Mouse (Mus musculus) 3134 (cell line): ENCODE measurements at regions not wholly inside any gene's neighbourhood (a gene's known extent, or its start where the extent isn't known, plus 50 kb on each side); places are given as distances from the start of the nearest gene placed in this dataset.

Experiments
- DNase-seq: peaks from one replicate; pipeline ENCODE4 v3.0.0-alpha.2; 2011; ENCODE audit warnings: low spot score; ENCODE audit not compliant: insufficient read length; ENCODE audit errors: extremely low read depth

DNA sequence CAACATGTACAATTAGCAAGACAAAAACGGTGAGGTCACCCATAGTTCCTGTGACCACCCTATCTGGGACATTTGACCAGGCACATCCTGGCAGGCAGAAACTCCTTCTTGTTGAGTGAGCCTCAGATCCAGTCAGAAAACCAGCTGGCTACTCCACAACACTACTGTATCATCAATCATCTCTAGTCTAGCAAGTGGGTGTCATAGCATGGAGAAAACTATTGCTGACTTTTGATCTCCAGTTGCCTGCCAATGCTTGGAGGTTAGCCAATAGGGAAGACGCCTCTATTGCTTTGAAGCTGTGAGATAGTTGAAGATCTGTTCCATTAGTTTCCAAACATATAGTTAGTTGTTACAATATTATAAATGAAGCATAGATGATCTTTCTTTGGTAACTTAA lies 595.4 kb upstream of the Nox3 start:
- DNase-seq: no peak

DNA sequence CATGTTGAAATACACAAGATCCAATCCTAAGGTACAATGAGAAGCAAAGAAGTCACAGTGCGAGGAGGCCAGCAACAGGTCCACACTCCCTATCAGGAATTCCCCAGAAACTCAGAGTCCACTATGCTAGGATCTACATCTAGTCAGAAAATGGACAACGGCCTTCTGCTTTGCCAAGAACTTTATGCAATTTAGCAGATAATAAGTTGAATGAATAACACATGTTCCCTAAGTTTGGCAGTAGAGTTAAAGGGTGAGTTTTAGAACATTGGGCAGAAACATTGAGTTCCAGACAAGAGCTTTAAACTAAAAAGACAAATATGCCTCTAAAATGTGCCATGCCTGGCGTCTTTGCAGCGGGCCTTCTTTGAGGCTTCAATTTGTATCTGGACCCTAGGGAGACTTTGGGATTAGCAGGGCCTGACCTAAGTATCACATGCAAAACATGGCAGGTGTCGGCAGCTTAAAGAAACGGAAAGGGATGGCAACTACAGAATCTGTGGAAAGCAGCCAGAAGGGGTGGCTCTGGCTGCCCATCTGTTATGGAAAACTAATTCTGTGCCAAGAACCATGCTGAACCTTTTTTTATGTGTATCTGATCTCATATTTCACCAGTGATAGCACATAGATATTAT lies 600.6 kb upstream of the Nox3 start:
- DNase-seq: no peak

DNA sequence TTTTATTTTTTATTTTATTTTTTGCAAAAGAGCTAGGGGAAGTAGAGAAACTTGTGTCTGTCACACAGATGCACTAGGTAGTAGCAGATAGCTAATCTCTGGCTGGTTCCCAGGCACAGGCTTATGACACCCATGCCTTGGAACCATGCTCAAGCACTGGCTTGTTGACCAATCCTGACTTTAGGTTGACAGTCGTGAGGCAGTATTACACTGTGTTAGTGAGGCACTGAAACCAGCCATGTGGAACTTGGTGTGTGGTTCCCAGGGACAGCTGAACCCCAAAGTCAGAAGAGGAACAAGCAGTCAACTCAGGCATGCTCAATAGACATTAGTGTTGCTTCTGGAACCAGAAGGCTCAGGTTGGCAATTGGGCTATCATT lies 601.1 kb upstream of the Nox3 start:
- DNase-seq: no peak

DNA sequence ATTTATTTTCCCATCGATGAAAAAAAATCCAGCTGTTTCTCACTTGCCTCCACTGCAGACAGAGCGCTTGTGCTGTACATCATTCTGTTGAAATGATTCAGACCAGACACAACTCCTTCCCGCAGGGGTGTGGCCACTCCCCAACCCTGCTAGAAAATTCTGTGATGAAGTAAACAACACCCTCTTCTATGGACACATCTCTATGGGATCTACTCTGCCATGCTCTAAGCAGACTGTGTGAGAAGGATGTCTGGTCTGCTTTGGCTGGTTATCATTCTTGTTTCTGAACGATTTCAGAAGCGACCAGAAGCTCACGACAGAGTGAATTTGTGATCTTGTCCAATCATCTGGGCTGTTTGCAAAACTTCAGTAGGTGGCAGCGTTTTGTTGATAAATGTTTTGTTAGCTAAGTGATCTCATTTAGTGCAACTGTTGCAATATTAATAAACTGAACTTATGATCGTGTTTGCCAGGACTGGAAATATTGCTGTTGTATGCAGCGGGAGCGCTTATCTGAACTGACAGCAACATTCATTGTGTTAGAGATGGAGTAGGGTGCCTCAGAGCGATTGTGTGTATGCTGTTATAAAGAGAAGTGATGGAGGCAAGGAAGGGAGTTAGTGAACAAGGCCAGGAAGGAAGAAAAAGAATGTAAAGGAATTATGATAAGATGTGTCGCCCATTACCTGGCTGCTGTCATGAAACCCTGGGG lies 605.2 kb upstream of the Nox3 start:
- no peak for DNase-seq

DNA sequence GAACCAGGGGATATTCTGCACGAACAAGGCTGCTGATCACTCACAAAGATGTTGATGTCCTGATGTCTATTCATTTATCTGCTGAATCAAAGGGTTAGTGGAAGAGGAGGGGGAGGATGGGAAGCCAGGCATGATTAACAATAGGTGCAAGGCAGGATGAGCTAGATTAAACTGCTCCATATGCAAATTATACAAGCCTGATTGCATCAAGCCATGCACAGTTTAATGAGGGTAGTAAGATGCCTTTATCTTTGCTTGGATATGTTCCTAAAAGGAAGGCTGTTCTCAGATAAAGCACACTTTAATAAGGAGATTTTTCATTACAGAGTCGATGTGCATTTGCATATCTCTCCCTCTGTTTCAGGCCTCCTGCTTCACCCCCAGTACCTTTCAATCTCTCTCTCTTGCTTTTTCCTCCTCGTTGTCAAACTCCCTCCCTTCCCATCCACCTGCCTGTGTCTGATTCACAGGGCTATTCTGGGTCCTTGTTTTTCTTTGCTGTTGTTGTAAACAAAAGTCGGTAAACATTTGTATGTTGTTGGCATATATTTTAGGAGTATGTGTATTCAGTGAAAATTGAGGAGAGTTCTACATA lies 615.8 kb upstream of the Nox3 start:
- DNase-seq: no peak

DNA sequence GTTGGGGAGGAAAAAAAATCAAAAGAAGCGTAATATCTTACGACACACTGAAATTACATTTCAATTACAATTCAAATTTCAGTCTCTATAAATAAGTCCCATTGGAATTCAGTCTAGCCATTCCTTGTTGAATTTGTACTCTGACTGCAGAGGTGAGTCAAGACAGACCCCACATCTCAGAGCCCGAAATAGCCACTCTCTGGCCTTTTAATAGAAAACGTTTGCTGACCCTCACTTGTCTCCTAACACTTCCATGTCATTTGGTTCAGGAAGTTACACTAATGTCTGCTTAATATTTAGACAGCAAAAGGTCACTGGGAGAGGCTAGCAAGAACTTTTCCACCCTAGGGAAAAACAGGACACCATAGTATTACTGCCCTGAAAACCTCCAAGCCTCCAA lies 623.1 kb upstream of the Nox3 start:
- no peak for DNase-seq

DNA sequence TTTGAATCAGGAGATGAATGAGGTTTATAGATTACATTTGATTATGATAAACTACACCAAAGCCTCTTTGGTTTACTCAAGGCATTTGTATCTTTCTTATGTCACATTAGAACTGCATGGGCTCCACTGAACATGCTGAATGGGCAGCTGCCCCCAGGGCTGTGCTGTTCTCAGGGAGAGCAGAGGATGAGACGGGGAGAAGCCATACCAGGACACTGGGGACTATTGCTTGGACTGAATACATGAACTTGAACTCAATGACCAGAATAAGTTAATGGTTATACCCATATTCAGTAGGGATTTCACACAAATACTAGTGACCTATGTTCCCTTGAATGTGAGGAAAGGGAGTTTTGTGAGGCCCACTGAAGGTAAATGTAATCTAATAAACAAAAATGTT lies 632.7 kb upstream of the Nox3 start:
- no peak for DNase-seq

DNA sequence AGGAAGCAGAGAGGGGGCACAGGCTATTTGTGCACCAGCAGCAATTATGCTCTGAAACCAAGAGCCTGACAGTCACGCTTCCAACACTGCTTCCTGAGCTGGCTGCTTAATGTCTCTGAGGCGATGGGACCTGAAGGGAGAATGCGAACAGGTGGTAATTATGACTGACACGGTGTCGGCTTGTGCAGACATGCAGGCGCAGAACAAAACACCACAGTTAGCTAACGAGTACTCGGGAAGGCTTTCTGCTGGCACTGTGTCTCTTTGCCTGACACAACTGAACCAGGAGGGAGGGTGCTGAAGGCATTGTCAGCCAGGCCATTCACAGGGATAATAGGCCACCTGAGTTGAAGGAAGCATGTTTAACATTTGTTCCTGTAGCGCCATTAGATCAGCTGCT lies 635.6 kb upstream of the Nox3 start:
- no peak for DNase-seq

DNA sequence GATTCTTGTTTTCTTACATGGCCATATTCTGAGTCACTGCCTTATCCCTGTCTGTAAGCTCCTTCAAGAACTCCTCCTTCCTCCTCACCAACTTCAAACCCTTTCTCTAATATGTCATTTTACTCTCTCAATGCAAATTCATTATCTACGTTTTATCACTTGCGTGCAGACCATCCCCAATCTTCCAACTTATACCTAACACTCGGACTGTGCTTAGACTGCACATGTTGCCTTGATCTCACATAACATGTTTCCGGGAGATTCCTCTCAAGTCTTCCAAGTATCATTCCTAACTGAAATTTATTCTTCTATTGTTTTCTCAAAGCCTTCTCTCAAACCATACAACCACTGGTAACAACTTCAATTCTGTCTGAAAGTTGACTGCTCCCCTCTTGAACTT lies 637.0 kb upstream of the Nox3 start:
- DNase-seq: no peak

DNA sequence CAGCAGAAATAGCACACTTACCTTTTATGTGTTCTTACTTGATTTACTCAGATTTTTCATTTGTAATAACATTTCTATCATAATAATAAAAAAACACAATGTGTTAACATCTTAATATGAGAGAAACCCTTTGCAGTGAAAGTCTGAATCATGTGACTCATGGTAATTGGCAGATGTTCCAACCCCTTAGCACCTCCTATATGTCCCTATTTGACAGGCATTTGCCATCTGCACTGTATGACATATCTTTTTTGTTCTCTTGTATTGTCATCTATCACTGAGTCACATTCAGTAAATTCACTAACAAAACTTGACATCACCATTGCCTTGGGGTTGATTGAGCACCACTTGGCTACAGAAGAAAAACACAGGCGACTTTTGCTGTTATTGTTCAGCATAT lies 641.1 kb upstream of the Arid1b start:
- no peak for DNase-seq

DNA sequence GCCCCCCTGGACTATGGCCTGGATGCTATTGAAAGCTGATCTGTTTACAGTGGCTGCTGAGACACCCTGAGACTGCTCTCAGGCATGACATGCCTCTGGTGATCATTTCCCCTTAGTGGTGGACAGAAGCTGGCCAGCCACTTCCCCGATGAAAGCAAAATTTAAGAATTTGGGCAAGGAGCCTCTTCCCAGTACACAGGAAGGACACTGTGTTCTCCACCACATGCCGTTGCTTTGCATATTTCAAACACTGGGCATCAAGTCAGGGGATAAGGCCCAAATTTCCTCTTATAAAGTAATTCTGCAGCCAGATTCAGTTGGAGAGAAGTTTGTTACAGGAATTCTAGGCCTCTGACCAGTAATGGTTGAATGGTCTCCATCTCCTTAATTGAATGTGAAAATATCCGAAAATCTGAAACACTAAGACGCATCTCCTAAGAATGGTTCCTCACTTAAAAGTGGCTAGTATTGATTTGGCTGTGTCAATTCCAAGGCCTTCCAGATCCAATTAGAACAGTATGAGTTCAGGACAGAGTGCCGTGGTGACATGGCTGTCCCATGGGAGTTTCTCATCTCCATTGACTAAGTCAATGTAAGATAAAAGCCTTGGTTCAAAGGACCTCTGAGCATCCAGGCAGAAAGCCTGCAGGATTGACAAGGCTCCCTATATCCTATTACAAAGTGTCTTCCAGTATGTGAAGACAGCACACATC lies 638.5 kb upstream of the Arid1b start:
- DNase-seq: no peak

DNA sequence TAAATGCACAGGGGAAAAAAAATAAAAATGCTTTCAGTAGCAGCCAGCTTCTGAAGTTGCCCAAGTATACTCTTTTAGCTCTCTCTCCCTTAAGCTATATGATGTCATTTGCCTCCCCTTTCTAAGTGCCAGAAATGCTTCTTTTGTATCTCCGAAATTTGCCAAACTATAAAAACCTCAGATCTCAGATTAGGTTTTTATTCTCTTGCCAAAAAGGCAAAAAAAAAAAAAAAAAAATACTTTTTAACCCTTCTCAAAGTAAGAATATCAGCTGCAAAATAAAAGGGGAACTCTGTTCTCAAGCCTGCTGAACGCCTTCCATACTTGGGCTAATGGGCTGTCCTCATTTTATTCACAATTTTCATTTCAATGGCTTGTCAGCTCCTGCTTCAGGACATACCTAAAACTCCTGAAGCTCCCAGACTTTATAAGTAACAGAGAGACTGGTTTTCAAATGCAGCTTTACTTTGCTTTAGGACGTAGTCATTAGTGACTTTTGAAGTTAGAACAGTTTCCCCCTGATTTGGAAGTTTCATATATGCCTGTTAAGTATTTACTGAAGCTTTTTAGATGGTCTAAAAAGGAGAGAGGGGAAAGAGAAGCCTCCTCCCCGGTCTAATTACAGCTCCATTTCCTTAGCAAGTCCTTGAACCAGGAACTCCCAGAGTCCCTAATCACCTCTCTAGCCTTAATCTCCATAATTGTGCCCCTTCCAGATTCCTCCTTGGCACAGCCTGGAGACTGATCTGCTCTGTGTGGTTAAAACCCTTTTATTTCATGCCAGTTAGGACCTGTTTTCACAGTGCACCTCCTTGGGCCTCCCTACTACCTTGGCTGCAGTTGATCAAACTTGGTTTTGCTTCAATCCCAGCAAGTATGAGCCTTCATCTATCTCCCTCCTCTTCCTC lies 633.5 kb upstream of the Arid1b start:
- DNase-seq: no peak

DNA sequence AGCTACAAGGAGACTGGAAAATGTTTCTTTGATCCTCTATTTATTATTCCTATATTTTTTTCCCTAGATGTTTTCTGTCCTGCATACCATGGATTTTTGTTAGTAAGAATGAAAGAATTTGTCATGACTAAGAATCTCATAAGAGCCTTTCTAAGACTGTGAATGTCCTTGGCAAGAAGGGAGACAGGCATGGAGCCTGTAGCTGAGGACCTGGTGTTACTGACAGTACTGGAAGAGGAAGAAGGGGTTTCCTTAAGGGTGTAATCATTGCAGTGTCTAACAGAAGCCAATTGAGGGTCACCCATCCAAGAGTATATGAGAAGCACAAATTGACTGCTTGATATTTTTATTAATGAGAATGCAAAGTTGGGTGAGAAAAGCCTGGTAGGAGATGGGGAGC lies 628.3 kb upstream of the Arid1b start:
- no peak for DNase-seq

DNA sequence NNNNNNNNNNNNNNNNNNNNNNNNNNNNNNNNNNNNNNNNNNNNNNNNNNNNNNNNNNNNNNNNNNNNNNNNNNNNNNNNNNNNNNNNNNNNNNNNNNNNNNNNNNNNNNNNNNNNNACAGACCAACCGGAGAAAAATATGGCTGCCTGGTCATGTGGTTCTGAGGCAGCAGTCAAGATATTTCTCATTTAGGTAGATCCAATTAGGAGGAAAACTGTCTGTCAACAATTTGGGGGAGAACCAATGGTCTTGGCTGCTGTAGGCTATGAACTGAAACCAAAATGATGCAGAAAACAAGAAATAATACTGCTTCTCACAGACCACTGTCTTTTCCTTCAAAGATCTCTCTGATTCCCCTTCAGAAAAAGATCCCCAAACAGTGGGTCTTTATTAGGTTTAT lies 613.7 kb upstream of the Arid1b start:
- DNase-seq: no peak

DNA sequence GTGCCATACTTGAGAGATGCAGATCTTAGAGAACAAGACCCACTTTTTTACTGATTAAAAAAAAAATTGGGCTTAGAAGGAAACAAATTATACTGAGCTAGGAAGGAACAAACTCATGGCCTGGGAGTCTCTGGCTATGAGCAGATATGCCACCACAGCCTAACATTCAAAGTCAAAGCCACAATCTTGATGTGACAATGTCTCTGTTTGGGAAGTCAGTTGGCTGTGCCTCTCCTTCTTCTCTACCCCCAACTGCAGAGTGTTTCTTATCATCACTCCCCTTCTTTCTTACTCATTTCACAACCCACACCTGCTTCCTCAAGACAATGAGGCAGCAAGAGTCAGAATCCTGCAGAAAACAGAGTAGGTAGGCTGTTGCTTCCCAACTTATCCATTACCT lies 613.3 kb upstream of the Arid1b start:
- no peak for DNase-seq

DNA sequence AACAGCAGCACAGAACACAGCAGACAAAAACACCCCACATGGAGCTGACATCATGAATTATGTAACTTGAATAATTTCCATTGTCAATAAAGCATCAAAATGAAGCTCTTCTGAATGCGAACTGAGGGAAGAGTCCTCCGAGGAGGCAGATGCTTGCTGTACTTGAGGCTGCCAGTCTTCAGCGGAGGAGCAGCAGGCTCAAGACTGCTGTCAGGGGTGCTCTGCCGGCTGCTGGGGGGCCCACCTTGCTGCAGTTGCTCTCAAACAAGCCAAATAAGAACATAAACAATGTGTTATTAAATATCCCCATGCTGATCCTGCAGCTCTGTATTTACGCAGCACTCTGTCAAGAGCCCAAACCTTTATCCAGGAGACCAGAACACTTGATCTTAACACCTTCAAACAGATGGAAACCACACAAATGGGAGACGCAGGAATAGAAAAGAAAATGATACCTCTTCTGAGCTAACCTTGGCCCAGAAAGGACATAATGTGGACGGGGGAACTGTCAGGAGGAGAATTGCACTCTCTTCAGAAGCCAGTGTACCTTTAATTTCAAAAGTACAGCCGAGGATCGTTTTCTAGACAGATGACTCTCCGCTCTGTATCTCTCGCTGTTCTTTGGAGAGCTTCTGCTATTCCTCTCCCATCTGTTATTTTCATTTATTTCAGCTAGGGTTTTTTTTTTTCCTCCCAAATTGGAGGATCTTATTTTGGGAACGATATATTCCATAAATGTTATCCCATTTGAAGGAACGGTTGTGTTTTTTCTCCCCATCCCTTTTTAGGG lies 612.0 kb upstream of the Arid1b start:
- DNase-seq: no peak

DNA sequence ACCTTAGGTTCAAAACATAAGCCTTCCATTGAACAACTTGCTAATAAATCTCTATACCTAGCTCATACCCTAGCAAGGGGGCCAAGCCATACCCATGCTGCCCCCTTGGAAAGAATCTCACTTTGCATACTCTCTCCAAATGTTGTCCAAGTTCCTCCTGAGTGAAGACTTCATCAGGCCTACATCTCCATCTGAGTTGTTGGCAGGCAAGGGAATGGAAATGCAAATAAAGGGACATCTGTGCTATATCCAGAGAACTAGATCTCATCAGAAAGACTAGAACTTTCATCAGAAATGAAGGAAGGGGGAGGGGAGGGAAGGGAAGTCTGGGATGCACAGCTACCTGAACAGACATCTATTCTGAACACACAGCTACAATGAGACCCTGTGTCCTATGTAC lies 611.4 kb upstream of the Arid1b start:
- DNase-seq: no peak

DNA sequence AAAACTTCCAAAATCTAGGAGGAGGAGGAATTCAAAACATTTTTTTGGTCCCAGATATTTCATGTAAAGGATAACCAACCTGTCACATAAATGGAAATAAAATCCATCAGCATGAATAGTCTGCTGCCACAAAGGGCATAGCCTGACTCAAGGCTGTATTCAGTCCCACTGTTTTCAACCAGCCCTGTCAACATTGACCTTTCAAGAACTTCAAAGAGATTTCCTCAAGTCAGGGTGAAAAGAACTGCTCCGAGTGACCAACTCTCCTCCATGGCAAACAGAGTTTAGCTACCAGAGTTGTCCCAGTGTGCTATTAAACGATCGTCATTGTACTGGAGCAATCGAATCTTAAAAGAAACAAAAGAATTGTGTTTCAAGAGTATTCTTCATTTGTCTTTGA lies 606.5 kb upstream of the Arid1b start:
- DNase-seq: no peak

DNA sequence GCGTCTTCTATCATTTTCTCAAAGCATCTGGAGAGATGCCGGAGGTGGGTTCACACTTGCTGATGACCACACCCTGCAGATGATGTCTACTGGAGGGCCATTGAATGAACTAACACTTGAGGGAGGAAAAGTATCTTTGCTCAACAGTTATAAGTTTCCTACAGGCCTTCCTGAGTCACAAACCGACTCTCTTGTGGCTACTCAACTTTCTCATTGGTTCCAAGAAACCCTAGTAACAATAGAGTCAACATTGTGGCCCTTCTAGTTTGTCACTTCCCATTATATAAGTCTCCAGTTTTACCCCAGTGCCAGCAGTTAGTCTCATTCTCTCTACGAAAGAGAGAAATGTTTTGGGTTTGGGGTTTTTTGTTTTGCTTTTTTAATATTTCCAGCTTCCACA lies 604.1 kb upstream of the Arid1b start:
- DNase-seq: no peak

DNA sequence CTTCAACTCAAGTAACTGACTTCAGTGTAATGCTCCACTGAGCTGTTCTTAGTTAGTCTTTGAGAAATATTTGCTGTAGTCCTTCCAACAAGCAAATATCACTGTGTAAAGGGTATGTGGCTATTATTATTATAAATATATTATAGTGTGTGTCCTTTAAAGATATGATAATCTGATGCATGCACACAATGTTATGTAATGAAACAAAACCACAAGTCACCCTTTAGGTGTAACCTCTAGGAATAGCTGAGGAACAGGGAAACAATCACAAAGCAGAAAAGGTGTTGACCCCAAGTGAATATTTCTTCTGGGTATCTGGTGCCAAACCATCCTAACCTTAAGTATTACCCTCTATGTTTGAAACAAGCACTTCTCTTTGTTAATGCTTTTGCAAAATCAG lies 603.6 kb upstream of the Arid1b start:
- DNase-seq: no peak
